Mouse (Mus musculus) heart, embryonic 12.5 days (tissue): ENCODE data around the gene Clcn2. TPM values are rescaled to one million over a fixed set of nuclear protein-coding genes. Genes with fewer than 3 reads are reported as not detected.
A peak's percentile ranks its signal among the peaks of the same experiment; 100 is the strongest.

Experiments used
- ATAC-seq: fragments of 200-750 bp; cut with Nextera tagmentation; 2 replicates; pipeline ENCODE4 v1.8.0; 2017; ENCODE audit warnings: moderate TSS enrichment, moderate library complexity; ENCODE audit not compliant: insufficient number of reproducible peaks, low FRiP score
- H3K27ac ChIP-seq: fragments of 300-500 bp; sonication (generic); 2 replicates; pipeline ENCODE4 v1.5.1; 2016; ENCODE audit warnings: mild to moderate bottlenecking, moderate library complexity; ENCODE audit not compliant: poor library complexity, severe bottlenecking
- H3K27me3 ChIP-seq: fragments of 300-500 bp; sonication (generic); replicated peaks from 2 replicates; pipeline ENCODE4 v1.6.1; 2016; ENCODE audit warnings: mild to moderate bottlenecking, moderate library complexity
- H3K36me3 ChIP-seq: fragments of 300-500 bp; sonication (generic); 2 replicates; pipeline ENCODE4 v1.6.1; 2016; ENCODE audit warnings: mild to moderate bottlenecking, moderate library complexity
- H3K4me1 ChIP-seq: fragments of 300-500 bp; sonication (generic); replicated peaks from 2 replicates; pipeline ENCODE4 v1.6.1; 2016; ENCODE audit warnings: mild to moderate bottlenecking
- H3K4me2 ChIP-seq: fragments of 300-500 bp; sonication (generic); 2 replicates; pipeline ENCODE4 v1.6.1; 2016; ENCODE audit warnings: mild to moderate bottlenecking, moderate library complexity
- H3K4me3 ChIP-seq: fragments of 300-500 bp; sonication (generic); 2 replicates; pipeline ENCODE4 v1.5.1; 2016; ENCODE audit warnings: mild to moderate bottlenecking
- H3K9ac ChIP-seq: fragments of 300-500 bp; sonication (generic); 2 replicates; pipeline ENCODE4 v1.6.1; 2016; ENCODE audit warnings: mild to moderate bottlenecking, moderate library complexity
- H3K9me3 ChIP-seq: fragments of 300-500 bp; sonication (generic); replicated peaks from 2 replicates; pipeline ENCODE4 v1.6.1; 2016; ENCODE audit warnings: mild to moderate bottlenecking, moderate library complexity
- WGBS: fragments of 180-500 bp; shearing (Covaris S2); methylation state at CpG from one replicate; pipeline ENCODE4 v1.1.7; 2016; 5-methylcytosine and 5-hydroxymethylcytosine counted together
- polyA plus RNA-seq: library from polyadenylated mRNA; unstranded; fragments of >200 nt; fragmentation: Nextera tagmentation; extraction: Ambion mirVana; gene quantifications from 2 replicates; pipeline ENCODE4 v1.2.1, GENCODE M21; 2016

Gene Clcn2
- polyA plus RNA-seq, 1 experiment from 2014 or later, result 6.2 TPM

- H3K27ac ChIP-seq, result no peak overlapping the region
- no peak overlapping the region for H3K4me2 ChIP-seq
- no peak overlapping the region for H3K9ac ChIP-seq
- no peaks in the 10 kb centered on the region for H3K27me3 ChIP-seq
- ATAC-seq, result no peak
- H3K9me3 ChIP-seq, result no peaks in the 10 kb centered on the region
- 89% methylated on average over 11 of the region's 11 CpGs for WGBS
- H3K4me3 ChIP-seq, result no peak overlapping the region
- H3K36me3 ChIP-seq, result peaks cover 48% of the 10 kb centered on the region
- peaks cover 32% of the 10 kb centered on the region for H3K4me1 ChIP-seq
These were observed 7.2 kb downstream of the Clcn2 start for GRCm38 (mm10) chr16:20710370-20710769.

GRCm38 (mm10) chr16:20708939-20709734, 8.4 kb downstream of the Clcn2 start:
- peaks cover 48% of the 10 kb centered on the region for H3K36me3 ChIP-seq
- H3K4me2 ChIP-seq, result no peak overlapping the region
- H3K27ac ChIP-seq, result no peak overlapping the region
- H3K9me3 ChIP-seq, result no peaks in the 10 kb centered on the region
- peaks cover 20% of the 10 kb centered on the region for H3K4me1 ChIP-seq
- whole genome bisulfite sequencing, result 70% methylated on average over 19 of the region's 19 CpGs
- no peak overlapping the region for H3K9ac ChIP-seq
- no peaks in the 10 kb centered on the region for H3K27me3 ChIP-seq
- no peak overlapping the region for H3K4me3 ChIP-seq
- ATAC-seq, result no peak

DNA sequence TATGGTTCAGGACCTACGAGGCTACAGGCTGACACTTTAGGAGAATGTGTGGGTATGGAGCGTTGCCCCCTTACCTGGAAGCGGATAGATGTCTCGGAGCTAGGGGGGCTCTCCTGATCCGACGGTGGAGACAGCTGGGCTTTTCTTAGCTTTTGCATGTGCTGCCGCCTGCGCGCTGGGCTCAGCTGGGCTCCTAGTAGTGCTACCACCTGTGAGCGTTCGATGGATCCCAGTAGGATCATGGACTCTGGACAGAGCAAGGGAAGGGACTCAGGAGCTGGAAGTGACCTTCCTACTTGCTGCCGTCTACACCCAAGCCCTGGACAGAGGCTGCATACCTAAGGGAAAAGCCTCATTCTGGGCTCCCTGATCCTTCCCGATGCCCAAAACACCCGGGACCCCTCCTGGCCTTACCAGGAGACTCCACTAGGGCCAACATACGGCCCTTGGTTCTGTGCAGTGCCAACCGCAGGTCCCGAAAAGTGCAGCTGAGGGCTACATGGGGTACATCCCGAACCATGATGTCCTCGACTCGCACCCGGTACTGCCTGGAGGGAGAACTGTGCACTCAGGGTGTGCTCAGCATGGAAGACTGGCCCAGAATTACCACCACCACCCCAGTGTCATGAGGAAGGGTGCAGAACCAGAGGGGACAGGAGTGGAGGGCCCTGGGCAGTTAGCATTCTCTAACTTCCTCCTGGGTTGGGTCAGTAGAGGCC, 9.2 kb downstream of the Clcn2 start:
- H3K4me2 ChIP-seq, result no peak overlapping the region
- no peaks in the 10 kb centered on the region for H3K27me3 ChIP-seq
- H3K27ac ChIP-seq, result no peak overlapping the region
- H3K9ac ChIP-seq, result no peak overlapping the region
- peaks cover 48% of the 10 kb centered on the region for H3K36me3 ChIP-seq
- no peak overlapping the region for H3K4me3 ChIP-seq
- H3K9me3 ChIP-seq, result no peaks in the 10 kb centered on the region
- H3K4me1 ChIP-seq, result peaks cover 13% of the 10 kb centered on the region
- no peak for ATAC-seq
- WGBS, result 91% methylated on average over 21 of the region's 21 CpGs

GRCm38 (mm10) chr16:20706407-20707055, 11.0 kb downstream of the Clcn2 start:
- Histone ChIP-seq H3K4me2 (no peak overlapping the region), H3K27ac (no peak overlapping the region), H3K27me3 (no peaks in the 10 kb centered on the region), H3K4me1 (peaks cover 22% of the 10 kb centered on the region), H3K4me3 (no peak overlapping the region), H3K9me3 (no peaks in the 10 kb centered on the region), H3K9ac (no peak overlapping the region), H3K36me3 (peaks cover 39% of the 10 kb centered on the region)
- no peak for ATAC-seq
- WGBS, result 78% methylated on average over 2 of the region's 2 CpGs

GRCm38 (mm10) chr16:20705786-20706185, 11.8 kb downstream of the Clcn2 start:
- H3K4me2 ChIP-seq, result no peak overlapping the region
- WGBS, result 75% methylated on average over 3 of the region's 3 CpGs
- H3K4me1 ChIP-seq, result peaks cover 24% of the 10 kb centered on the region
- H3K27me3 ChIP-seq, result no peaks in the 10 kb centered on the region
- no peak overlapping the region for H3K9ac ChIP-seq
- ATAC-seq, result no peak
- H3K9me3 ChIP-seq, result no peaks in the 10 kb centered on the region
- H3K27ac ChIP-seq, result no peak overlapping the region
- H3K36me3 ChIP-seq, result peaks cover 34% of the 10 kb centered on the region
- no peak overlapping the region for H3K4me3 ChIP-seq

GRCm38 (mm10) chr16:20703699-20704400, 13.7 kb downstream of the Clcn2 start:
- Histone ChIP-seq H3K9me3 (no peaks in the 10 kb centered on the region), H3K36me3 (peaks cover 28% of the 10 kb centered on the region), H3K4me3 (no peak overlapping the region), H3K4me2 (no peak overlapping the region), H3K27ac (no peak overlapping the region), H3K9ac (no peak overlapping the region), H3K4me1 (peaks cover 24% of the 10 kb centered on the region), H3K27me3 (no peaks in the 10 kb centered on the region)
- ATAC-seq, result no peak
- 80% methylated on average over 6 of the region's 6 CpGs for WGBS

- Histone ChIP-seq H3K27ac (no peak overlapping the region), H3K4me3 (no peak overlapping the region), H3K36me3 (peaks cover 25% of the 10 kb centered on the region), H3K4me1 (peaks cover 24% of the 10 kb centered on the region), H3K4me2 (no peak overlapping the region), H3K9ac (no peak overlapping the region), H3K27me3 (no peaks in the 10 kb centered on the region), H3K9me3 (no peaks in the 10 kb centered on the region)
- ATAC-seq, result no peak
- 89% methylated on average over 10 of the region's 10 CpGs for WGBS
These were observed 14.5 kb downstream of the Clcn2 start for GRCm38 (mm10) chr16:20703071-20703470.

DNA sequence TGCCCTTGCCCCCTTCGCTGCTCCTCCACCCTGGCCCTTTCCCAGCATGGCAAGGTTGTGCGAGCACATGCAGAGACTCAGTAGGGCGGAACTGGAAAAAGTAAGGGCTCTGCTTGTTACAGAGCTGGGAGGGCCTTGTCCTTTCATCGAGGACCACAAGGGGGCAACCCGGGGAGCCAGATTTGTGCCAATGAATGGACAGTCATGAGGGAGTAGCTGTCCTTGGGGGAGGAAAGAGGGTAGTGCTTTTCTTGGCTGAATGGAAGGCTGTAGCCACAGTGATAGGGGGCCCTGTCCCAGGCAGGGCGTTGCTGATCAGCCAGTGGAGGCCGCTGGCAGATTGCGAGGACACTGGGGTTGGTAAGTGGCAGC, 15.0 kb downstream of the Clcn2 start:
- H3K4me1 ChIP-seq, result peaks cover 24% of the 10 kb centered on the region
- ATAC-seq, result peak; percentile 71
- no peak overlapping the region for H3K9ac ChIP-seq
- H3K27me3 ChIP-seq, result no peaks in the 10 kb centered on the region
- WGBS, result 3% methylated on average over 8 of the region's 8 CpGs
- H3K4me2 ChIP-seq, result peak overlapping the region; percentile 20; the same call in 1 of the 2 replicates
- peaks cover 19% of the 10 kb centered on the region for H3K36me3 ChIP-seq
- H3K9me3 ChIP-seq, result no peaks in the 10 kb centered on the region
- H3K4me3 ChIP-seq, result no peak overlapping the region
- H3K27ac ChIP-seq, result no peak overlapping the region

DNA sequence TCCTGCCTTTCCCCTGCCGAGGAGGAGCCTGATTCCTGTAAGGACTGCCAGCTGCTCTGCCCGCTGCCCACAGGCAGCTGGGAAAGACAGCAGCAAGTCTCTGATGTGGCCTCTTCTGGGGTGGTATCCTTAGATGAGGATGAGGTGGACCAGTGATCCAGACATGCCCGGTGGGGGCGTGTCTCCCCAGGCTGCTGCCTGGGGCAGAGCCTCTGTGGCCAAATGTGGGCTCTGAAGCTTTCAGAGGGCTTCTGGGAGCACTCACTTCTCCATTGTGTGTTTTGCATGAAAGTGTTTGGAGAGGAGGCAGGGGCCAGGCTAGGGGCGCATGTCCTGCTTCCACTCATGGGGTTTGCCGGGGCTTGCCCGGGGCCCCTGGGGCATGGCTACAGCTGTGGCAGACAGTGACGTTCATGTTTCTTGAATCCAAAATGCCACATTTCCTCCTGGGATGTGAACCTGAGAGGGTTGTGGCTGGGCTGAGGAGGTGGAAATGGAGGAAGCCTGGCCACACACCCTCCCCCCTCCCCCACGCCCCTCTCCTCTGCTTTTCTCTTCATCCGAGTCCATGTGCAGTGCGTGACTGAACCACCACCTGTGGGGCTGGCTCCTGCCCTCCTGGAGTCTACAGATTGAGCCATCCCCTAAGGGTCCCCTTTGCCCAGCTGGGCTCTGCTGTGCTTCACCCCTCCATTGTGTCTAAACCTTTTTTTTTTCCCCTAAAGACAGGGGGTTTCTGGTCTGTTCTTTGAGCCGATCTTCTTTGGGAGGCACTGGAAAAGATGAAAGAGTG, 15.6 kb downstream of the Clcn2 start:
- H3K4me2 ChIP-seq, result peak overlapping the region; percentile 20; the same call in 1 of the 2 replicates
- H3K9me3 ChIP-seq, result no peaks in the 10 kb centered on the region
- no peak for ATAC-seq
- no peak overlapping the region for H3K4me3 ChIP-seq
- H3K4me1 ChIP-seq, result peaks cover 22% of the 10 kb centered on the region
- no peak overlapping the region for H3K9ac ChIP-seq
- no peak overlapping the region for H3K27ac ChIP-seq
- peaks cover 13% of the 10 kb centered on the region; the same call in 1 of the 2 replicates for H3K36me3 ChIP-seq
- no peaks in the 10 kb centered on the region for H3K27me3 ChIP-seq
- 38% methylated on average over 12 of the region's 12 CpGs for WGBS

DNA sequence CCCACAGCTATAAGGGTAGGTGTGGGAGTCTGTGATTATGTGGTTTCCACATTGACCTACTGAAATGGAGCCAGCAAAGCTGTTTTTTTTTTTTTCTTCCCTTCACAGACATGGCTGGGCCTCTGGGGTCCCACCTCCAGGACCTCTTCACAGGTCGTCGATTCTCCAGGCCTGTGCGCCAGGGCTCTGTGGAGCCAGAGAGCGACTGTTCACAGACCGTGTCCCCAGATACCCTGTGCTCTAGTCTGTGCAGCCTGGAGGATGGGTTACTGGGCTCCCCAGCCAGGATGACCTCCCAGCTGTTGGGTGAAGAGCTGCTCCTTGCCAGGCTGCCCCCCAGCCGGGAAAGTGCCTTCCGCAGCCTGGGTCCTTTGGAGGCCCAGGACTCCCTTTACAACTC, 16.2 kb downstream of the Clcn2 start:
- no peak for ATAC-seq
- H3K27ac ChIP-seq, result no peak overlapping the region

More for the DNA sequence above, 16.2 kb downstream of the Clcn2 start:
- H3K9me3 ChIP-seq, result no peaks in the 10 kb centered on the region
- H3K4me2 ChIP-seq, result no peak overlapping the region
- H3K27me3 ChIP-seq, result 0 out of 2 replicates have a peak, but pooled peaks cover under 1% of the 10 kb centered on the region
- no peak overlapping the region for H3K4me3 ChIP-seq
- H3K9ac ChIP-seq, result no peak overlapping the region
- whole genome bisulfite sequencing, result 59% methylated on average over 7 of the region's 7 CpGs
- H3K36me3 ChIP-seq, result peaks cover 10% of the 10 kb centered on the region; the same call in 1 of the 2 replicates
- peaks cover 21% of the 10 kb centered on the region for H3K4me1 ChIP-seq
